Mouse (Mus musculus): Measurements from ENCODE around the gene Srsf7.

- TF ChIP-seq CTCF (IDR thresholded peaks at IDR 0.05; ENCODE audit: low read depth, low read length) = no peak
- no peak for TF ChIP-seq POLR2AphosphoS5 (IDR thresholded peaks at IDR 0.05; ENCODE audit: insufficient replicate concordance, low read depth, low read length)
These were observed 45.8 kb upstream of the Srsf7 start for GRCm38 (mm10) chr17:80252757-80253525.

All from G1E (cell line).